Mouse (Mus musculus) cerebellum, adult 2 months (tissue): ENCODE measurements around the gene Trim34a.

Experiments
- CTCF ChIP-seq: fragments of 200-500 bp; IDR thresholded peaks from 2 replicates; pipeline ENCODE4 v1.5.1; 2011; ENCODE audit warnings: low read depth, mild to moderate bottlenecking, control low read depth, low read length, moderate library complexity, borderline replicate concordance; ENCODE audit not compliant: insufficient read depth
- POLR2A ChIP-seq: fragments of 200-500 bp; IDR thresholded peaks from 2 replicates; pipeline ENCODE4 v1.6.1; 2011; ENCODE audit warnings: low read length, control low read depth, borderline replicate concordance; ENCODE audit not compliant: insufficient read depth

- TF ChIP-seq CTCF (no peak), POLR2A (no peak)
Observed at GRCm38 (mm10) chr7:104217881-104218280, 26.4 kb upstream of the Trim34a start.
